Mouse (Mus musculus): Measurements from ENCODE around the gene Fam71e1. TPM values are rescaled to one million over a fixed set of nuclear protein-coding genes. Genes with fewer than 3 reads are reported as not detected.
A peak's percentile ranks its signal among the peaks of the same experiment; 100 is the strongest.

Gene Fam71e1
- polyA plus RNA-seq, 1 experiment, result 12.2 TPM

DNA sequence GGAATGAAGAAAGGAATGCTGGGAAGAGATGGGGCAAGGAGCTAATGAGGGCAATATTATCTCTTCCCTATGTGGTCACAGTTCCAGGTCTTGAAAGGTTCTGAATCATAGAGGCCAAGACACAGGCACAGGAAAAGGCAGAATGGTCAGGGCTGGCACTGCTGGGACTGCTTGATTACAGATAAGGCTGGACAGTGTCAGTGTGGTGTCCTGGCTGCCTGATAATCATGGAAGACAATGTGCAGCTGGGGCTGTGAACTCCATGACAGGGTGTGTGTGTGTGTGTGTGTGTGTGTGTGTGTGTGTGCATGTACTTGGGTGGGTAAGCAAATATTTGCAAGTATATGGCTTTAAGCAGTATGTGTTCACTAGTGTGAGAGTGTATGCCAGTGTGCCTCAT is 11.1 kb downstream of the Fam71e1 start:
- TF ChIP-seq POLR2A (IDR thresholded peaks at IDR 0.05; ENCODE audit: low read depth, low read length), result no peak
- no peak for TF ChIP-seq CTCF (conservative IDR thresholded peaks at IDR 0.05; ENCODE audit: insufficient read depth, insufficient read length, low read depth, low read length)
- no peak overlapping the region for H3K4me3 ChIP-seq (ENCODE audit: insufficient read depth, low read depth, low read length)
- no peaks in the 10 kb centered on the region for H3K27me3 ChIP-seq (replicated peaks; ENCODE audit: control insufficient read depth, insufficient read depth, low read length)
- no peaks in the 10 kb centered on the region for H3K36me3 ChIP-seq (ENCODE audit: control insufficient read depth, insufficient read depth, low read length)
- DNase-seq, result no peak
- H3K4me1 ChIP-seq (ENCODE audit: control insufficient read depth, insufficient read depth, low read length), result no peaks in the 10 kb centered on the region
- no peak overlapping the region for H3K27ac ChIP-seq (ENCODE audit: insufficient read depth, low read depth, low read length)

GRCm38 (mm10) chr7:44519240-44519913 is 23.0 kb downstream of the Fam71e1 start:
- TF ChIP-seq CTCF (conservative IDR thresholded peaks at IDR 0.05; ENCODE audit: insufficient read depth, insufficient read length, low read depth, low read length) (peak; percentile 40), POLR2A (IDR thresholded peaks at IDR 0.05; ENCODE audit: low read depth, low read length) (no peak)
- H3K36me3 ChIP-seq (ENCODE audit: control insufficient read depth, insufficient read depth, low read length), result no peaks in the 10 kb centered on the region
- no peak overlapping the region for H3K27ac ChIP-seq (ENCODE audit: insufficient read depth, low read depth, low read length)
- H3K4me3 ChIP-seq (ENCODE audit: insufficient read depth, low read depth, low read length), result no peak overlapping the region
- no peaks in the 10 kb centered on the region for H3K27me3 ChIP-seq (replicated peaks; ENCODE audit: control insufficient read depth, insufficient read depth, low read length)
- 68% methylated on average over 9 of the region's 9 CpGs for WGBS
- DNase-seq, result no peak
- H3K4me1 ChIP-seq (ENCODE audit: control insufficient read depth, insufficient read depth, low read length), result no peaks in the 10 kb centered on the region

DNA sequence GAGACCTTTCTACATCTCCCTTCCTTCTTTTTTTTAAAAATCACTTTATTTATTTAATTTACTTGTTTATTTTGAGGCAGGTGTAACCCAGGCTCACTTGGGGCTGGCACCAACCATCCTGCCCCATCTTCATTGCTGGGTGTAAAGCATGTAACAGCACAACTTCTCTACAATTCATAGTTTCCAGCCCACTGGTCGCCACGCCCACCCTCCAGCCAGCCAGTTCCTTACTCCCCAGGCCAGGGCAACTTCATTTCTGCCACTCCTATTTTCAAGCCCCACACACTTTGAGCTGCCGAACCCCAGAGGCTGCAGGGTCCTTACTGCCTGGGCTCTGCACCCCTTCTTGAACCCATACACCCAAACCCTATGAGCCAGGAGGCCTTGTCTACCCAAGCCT is 24.6 kb downstream of the Fam71e1 start:
- H3K27ac ChIP-seq (ENCODE audit: insufficient read depth, low read depth, low read length), result no peak overlapping the region
- no peak for DNase-seq
- no peaks in the 10 kb centered on the region for H3K36me3 ChIP-seq (ENCODE audit: control insufficient read depth, insufficient read depth, low read length)
- H3K4me1 ChIP-seq (ENCODE audit: control insufficient read depth, insufficient read depth, low read length), result no peaks in the 10 kb centered on the region
- no peak overlapping the region for H3K4me3 ChIP-seq (ENCODE audit: insufficient read depth, low read depth, low read length)
- TF ChIP-seq CTCF (conservative IDR thresholded peaks at IDR 0.05; ENCODE audit: insufficient read depth, insufficient read length, low read depth, low read length) (no peak), POLR2A (IDR thresholded peaks at IDR 0.05; ENCODE audit: low read depth, low read length) (no peak)
- H3K27me3 ChIP-seq (replicated peaks; ENCODE audit: control insufficient read depth, insufficient read depth, low read length), result no peaks in the 10 kb centered on the region
- 55% methylated on average over 3 of the region's 3 CpGs for WGBS

GRCm38 (mm10) chr7:44521710-44522109 is 25.3 kb downstream of the Fam71e1 start:
- H3K36me3 ChIP-seq (ENCODE audit: control insufficient read depth, insufficient read depth, low read length), result no peaks in the 10 kb centered on the region
- peak; percentile 60 for DNase-seq
- TF ChIP-seq POLR2A (IDR thresholded peaks at IDR 0.05; ENCODE audit: low read depth, low read length), result no peak
- TF ChIP-seq CTCF (conservative IDR thresholded peaks at IDR 0.05; ENCODE audit: insufficient read depth, insufficient read length, low read depth, low read length), result peak; percentile 77
- WGBS, result 3% methylated on average over 20 of the region's 20 CpGs
- no peak overlapping the region for H3K27ac ChIP-seq (ENCODE audit: insufficient read depth, low read depth, low read length)
- H3K27me3 ChIP-seq (replicated peaks; ENCODE audit: control insufficient read depth, insufficient read depth, low read length), result no peaks in the 10 kb centered on the region
- H3K4me3 ChIP-seq (ENCODE audit: insufficient read depth, low read depth, low read length), result no peak overlapping the region
- H3K4me1 ChIP-seq (ENCODE audit: control insufficient read depth, insufficient read depth, low read length), result no peaks in the 10 kb centered on the region

DNA sequence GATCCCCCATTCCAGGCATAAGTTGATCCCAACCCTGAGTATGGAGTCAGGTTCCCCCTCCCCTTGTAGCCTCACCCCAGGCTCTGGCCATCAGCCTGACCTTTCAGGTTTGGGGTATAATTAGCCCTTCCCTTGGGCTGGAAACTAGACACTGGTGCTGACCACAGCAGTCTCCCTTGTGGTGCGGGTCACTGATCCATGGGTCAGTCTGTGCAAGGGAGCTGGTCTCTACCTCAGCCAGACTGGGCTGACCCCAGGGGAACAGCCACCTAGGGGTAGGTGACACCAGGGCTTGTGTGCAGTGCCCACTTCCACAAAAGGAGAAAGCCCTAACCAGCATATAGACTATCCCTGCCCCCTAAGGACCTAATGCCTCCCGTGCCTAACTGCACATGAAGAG is 26.7 kb downstream of the Fam71e1 start:
- H3K4me3 ChIP-seq (ENCODE audit: insufficient read depth, low read depth, low read length), result no peak overlapping the region
- TF ChIP-seq POLR2A (IDR thresholded peaks at IDR 0.05; ENCODE audit: low read depth, low read length) (no peak), CTCF (conservative IDR thresholded peaks at IDR 0.05; ENCODE audit: insufficient read depth, insufficient read length, low read depth, low read length) (no peak)
- no peak overlapping the region for H3K27ac ChIP-seq (ENCODE audit: insufficient read depth, low read depth, low read length)
- no peak for DNase-seq
- H3K4me1 ChIP-seq (ENCODE audit: control insufficient read depth, insufficient read depth, low read length), result no peaks in the 10 kb centered on the region; the same call in 1 of the 2 replicates
- 74% methylated on average over 2 of the region's 2 CpGs for WGBS
- no peaks in the 10 kb centered on the region for H3K36me3 ChIP-seq (ENCODE audit: control insufficient read depth, insufficient read depth, low read length)
- H3K27me3 ChIP-seq (replicated peaks; ENCODE audit: control insufficient read depth, insufficient read depth, low read length), result no peaks in the 10 kb centered on the region

DNA sequence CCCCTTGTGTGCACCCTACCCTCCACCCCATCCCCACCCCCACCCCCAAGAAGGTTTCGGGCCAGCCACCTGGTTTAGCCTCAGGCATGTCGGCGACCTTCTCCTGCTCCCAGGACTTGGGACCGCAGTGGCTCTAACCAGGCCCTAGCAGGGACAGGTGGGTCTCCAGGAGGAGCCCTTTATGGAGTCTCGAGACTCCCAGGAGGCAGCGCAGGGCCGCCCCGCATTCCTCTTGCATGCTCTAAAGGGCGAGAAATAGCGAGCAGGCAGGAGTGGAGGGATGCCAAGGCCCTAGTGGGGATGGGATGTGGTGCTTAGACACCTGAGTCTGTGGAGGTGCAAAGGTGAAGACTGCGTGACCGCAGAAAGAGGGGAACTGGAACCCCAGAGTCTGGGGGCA is 28.1 kb downstream of the Fam71e1 start, which contains the start of gene Mybpc2:
TSS of gene Mybpc2 (minus strand) at position 155 of the 400 bp plus-strand sequence.
- Histone ChIP-seq H3K4me1 (ENCODE audit: control insufficient read depth, insufficient read depth, low read length) (no peaks in the 10 kb centered on the region; the same call in 1 of the 2 replicates), H3K27ac (ENCODE audit: insufficient read depth, low read depth, low read length) (no peak within 1 kb of the TSS), H3K27me3 (replicated peaks; ENCODE audit: control insufficient read depth, insufficient read depth, low read length) (no peaks in the 10 kb centered on the region), H3K4me3 (ENCODE audit: insufficient read depth, low read depth, low read length) (peak within 1 kb of the TSS; percentile 9), H3K36me3 (ENCODE audit: control insufficient read depth, insufficient read depth, low read length) (no peaks in the 10 kb centered on the region)
- peak; percentile 52 for DNase-seq
- 25% methylated on average over 12 of the region's 12 CpGs for WGBS
- TF ChIP-seq CTCF (conservative IDR thresholded peaks at IDR 0.05; ENCODE audit: insufficient read depth, insufficient read length, low read depth, low read length) (no peak), POLR2A (IDR thresholded peaks at IDR 0.05; ENCODE audit: low read depth, low read length) (no peak)

GRCm38 (mm10) chr7:44525126-44525832 is 28.9 kb downstream of the Fam71e1 start:
- WGBS, result 8% methylated on average over 22 of the region's 22 CpGs
- DNase-seq, result peak; percentile 96

More at GRCm38 (mm10) chr7:44525126-44525832, 28.9 kb downstream of the Fam71e1 start:
- no peaks in the 10 kb centered on the region for H3K27me3 ChIP-seq (replicated peaks; ENCODE audit: control insufficient read depth, insufficient read depth, low read length)
- no peak for TF ChIP-seq POLR2A (IDR thresholded peaks at IDR 0.05; ENCODE audit: low read depth, low read length)
- no peak for TF ChIP-seq CTCF (conservative IDR thresholded peaks at IDR 0.05; ENCODE audit: insufficient read depth, insufficient read length, low read depth, low read length)
- peak overlapping the region; percentile 9 for H3K4me3 ChIP-seq (ENCODE audit: insufficient read depth, low read depth, low read length)
- no peaks in the 10 kb centered on the region for H3K36me3 ChIP-seq (ENCODE audit: control insufficient read depth, insufficient read depth, low read length)
- no peak overlapping the region for H3K27ac ChIP-seq (ENCODE audit: insufficient read depth, low read depth, low read length)
- H3K4me1 ChIP-seq (ENCODE audit: control insufficient read depth, insufficient read depth, low read length), result no peaks in the 10 kb centered on the region; the same call in 1 of the 2 replicates

All from kidney, adult 2 months (tissue).